Mouse (Mus musculus) monocyte, adult 2 months (primary cell): ENCODE data around the gene Taz.

Experiments used
- DNase-seq, 2 experiments: peaks; one replicate each; pipeline ENCODE4 v3.0.0; 2022; ENCODE audit warnings: low spot score in 2 of 2, low read depth in 1 of 2

Taz gene

GRCm38 (mm10) chrX:74281732-74282394 lies at the start of gene Taz, which contains the start of gene Dnase1l1:
Taz (plus strand) TSS chrX:74281912.
Dnase1l1 (minus strand) TSS chrX:74282337.
- DNase-seq: peak in 1 of 2 experiments; percentile 56

DNA sequence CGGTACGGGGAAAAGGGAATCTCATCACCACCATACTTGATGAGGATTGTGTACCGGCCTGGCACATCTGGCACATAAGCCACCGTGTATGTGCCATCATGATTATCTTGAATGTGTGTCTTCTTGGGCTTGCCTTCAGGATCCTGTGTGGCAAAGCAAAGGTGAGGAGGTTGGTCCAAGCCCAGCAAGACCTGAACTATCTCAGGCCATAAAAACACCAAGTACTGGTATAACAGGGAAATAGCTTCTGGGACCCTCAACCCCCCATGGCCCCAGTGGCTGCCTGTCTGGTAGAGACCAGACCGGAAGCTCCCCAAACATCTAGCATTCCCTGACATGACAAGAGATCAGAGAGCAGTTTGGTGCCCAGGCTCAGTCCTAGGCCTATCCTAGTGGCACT lies 48.5 kb upstream of the Taz start:
- no peak for DNase-seq

- DNase-seq: no peak
Measured at GRCm38 (mm10) chrX:74240332-74240731, 41.4 kb upstream of the Taz start.

DNA sequence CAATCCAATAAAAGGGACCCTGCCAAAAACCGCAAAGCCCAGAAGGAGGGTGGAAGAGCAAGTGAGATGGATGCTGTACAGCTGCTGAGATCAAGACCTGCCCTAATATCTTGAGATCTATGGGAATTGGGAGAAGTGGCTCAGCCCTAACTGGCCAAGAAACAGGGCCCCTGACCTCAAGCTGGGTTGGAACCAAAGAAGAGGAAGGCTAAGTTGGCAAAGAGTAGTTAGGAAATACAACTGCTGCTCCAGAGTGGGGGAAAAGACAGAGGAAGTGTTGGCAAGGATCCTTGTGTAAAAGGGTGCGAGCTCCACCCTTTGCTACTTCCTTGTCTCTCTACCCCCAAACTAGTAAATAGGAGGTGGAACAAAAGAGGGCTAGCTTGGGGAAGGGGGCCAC lies 38.3 kb upstream of the Taz start:
- no peak for DNase-seq

DNA sequence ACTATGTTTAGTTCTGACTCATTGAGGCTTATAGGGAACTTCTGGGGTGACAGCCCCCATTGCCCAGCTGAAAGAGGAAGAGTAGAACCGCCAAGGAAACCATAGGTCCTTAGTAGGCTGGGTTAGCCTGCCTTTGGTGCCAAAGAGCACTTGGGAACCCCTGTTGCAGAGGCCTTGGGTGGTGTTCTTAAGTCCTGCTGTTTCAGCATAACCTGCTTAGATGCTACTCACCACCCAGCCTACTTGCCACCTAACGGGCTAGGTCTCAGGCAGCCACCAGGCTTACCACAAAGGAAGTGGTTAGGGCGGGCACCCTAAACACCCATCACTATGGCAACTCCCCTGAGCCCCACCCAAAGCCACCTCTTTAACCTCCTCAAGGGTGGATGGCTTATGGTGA lies 37.9 kb upstream of the Taz start:
- DNase-seq: peak; percentile 57 to 67

DNA sequence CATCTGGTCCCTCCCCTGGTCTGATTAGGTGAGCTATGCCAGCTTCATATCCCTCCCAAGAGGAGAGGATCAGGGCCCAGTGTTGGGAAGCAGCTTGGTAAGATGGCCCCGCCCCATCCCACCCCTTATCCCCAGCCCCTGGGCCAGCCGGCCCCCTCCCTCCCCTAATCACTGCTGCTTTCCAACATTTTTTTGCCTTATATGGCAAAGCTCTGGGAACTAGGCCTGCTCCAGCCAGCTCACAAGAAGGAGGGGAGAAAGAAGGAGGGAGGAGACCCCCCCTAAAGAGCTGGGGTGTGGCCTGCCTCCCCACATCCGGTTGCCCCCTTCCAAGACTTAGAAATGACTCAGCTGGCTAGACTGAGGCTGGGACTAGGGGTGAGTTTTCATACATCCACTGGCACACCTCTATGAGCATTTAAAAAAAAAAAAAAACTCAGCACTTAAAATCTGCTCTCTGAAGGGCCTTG lies 37.1 kb upstream of the Taz start:
- DNase-seq: no peak

GRCm38 (mm10) chrX:74245107-74245506 lies 36.6 kb upstream of the Taz start:
- DNase-seq: no peak

- peak in 1 of 2 experiments; percentile 60 for DNase-seq
Measured at GRCm38 (mm10) chrX:74245687-74246086, 36.0 kb upstream of the Taz start.

DNA sequence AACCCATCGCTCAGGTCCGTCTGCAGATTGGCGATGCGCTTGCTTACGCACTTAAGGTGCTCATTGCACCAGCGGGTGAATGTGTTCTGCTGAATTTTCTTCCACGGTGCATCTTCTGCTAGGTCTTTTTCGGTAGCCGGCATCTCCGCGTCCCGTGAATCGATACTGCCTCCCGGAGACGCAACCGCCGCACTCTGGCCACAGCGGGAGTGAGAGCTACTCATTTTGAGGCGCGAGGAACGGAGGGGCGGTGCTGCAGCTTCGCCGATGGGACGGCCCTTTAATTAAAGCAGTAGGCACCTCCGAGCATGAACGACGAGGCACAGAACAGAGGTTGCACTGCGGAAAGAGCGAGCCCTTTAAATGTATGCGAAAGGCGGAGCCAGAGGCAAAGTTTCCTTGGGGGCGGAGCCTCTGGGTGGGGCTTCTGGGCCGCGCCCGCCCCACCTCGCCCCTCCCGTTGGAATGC lies 35.5 kb upstream of the Taz start:
- DNase-seq: peak; percentile 67 to 75

DNA sequence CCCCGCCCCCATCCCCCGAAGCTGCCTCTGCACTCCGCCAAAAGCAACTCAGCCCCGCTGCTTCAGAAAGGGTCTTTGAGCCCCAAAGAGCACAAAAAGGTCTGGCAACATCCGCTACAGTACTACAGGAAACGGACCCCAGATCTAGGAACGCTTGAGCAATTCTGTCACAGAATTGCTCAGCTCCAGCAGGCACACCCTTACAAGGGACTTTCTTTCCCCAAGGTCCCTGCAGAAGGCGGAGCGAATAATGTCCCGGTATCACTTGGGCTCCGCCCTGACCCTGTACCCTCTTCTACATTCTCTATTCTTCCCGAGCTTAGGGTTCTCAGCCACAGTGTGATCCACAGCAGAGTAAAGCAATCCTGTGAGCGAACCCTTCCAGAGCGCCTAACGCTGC lies 35.0 kb upstream of the Taz start:
- peak in 1 of 2 experiments; percentile 38 for DNase-seq

DNA sequence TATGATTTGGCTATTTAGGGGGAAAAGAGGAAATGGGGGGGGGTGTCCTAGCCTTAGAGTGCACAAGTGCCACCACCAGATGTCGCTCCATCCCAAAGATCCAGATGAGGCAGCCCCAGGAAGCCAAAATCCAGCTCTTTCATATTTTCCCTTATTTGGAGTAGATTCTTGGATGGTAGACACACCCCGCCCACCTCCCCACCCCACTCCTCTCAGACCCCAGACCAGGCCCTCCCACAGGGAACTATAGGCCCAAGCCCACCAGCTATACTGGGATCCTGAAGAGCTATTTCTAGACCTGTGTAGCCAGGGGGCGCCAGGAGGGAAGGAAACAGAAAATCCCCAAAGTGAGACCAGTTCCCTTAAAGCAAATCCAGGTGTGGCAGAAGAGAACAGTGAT lies 33.1 kb upstream of the Taz start:
- DNase-seq: peak in 1 of 2 experiments; percentile 39

GRCm38 (mm10) chrX:74249615-74250014 lies 32.1 kb upstream of the Taz start, which contains the start of gene Flna:
Flna (minus strand) TSS chrX:74249820.
- peak in 1 of 2 experiments; percentile 50 for DNase-seq

- peak; percentile 86 to 89 for DNase-seq
Measured at GRCm38 (mm10) chrX:74254153-74254887, 27.4 kb upstream of the Taz start, which contains the start of gene Emd. Emd (plus strand) TSS chrX:74254687.

DNA sequence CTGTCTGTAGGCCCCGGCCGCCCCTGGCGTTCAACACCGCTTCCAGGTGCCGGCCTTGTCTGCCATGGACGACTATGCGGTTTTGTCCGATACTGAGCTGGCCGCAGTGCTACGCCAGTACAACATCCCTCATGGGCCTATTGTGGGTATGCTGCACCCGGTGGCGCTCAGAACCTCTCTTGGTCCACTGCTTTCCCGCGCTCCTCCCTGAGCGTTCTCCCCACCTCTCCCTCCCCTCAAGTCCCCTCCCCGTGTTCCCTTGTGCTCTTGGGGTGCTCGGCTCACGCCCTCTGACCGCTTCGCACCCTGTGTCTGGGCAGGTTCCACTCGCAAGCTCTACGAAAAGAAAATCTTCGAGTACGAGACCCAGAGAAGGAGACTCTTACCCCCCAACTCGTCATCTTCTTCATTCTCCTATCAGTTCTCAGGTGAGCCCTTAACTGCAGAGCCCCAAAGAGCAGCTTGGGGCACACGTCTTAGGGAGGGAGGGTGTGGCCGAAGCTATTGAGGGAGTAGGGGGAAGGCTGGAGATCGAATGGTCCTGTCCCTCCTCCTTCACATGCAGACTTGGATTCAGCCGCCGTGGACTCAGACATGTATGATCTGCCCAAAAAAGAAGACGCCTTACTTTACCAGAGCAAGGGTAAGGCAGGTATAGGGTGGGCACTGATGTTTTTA lies 26.7 kb upstream of the Taz start:
- no peak for DNase-seq

DNA sequence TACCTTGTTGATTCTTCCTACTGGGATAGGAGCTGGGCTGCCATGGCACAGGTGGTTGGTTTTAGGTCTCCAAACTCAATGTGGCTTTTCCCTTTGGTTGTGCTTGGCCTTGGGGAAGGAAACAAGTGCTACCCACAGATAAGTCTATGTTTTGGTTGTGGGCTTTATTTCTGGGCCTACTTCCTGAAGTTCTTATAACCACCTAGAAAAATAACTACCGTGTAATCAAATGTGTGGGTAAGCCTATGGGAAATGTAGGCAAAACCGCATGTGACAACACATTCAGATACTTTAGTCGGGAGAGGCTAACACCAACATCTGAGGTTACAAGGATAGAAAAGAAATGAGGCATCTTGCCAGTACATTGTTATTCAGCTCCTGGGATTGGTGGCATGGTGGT lies 24.0 kb upstream of the Taz start:
- DNase-seq: no peak

DNA sequence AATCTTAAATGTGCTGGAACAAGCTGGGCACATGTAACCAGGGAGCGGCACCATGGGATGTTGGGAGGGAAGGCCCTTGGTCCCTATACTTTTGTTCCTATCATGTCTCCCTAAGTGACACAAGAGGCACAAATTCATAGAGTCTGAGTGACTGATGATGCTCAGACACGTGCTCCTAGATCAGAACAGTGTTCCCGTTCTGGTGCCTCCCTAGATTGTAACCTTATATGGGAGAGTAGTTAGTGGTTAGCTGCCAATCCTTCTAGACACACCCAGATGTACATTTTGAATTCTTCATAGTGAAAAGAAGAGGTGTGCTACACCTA lies 12.0 kb upstream of the Taz start:
- no peak for DNase-seq

DNA sequence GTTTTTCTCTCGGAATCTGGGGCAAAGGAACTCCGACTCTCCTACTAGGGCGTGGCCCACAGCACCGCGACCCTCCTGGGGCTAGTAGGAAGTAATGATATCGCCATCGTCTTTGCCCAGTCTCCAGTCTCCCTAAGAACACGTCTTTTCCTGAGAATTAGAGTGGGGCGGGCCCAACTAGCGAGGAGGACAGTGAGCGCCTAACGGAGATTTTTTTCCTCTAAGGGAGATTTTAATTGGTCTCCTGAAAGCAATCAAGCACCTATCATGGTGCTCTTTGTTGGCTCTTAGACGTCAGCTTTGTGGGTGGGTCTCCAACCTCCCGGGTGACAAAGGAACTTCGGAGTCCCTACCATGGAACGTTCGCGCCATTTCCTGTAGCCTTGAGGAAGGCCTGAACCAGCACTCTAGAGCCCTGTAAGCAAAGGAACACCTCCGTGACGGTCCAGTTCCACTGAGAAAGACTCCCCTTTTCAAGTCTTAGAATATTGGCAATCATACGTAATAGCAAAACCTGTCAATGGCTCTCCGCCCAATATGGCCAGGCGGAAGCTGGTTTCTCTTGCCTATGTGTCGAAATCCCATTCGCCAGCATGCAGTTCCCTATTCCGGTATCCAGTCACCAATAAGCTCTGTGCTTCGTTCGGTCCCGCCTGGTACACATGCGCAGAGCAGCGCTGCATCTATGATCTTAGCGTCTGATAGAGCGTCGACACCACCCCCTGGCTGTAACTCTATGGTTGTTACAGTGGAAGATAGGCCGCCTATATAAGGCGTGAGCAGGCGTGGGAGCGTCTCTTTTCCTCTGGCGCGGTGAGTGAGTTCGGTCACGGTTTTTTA lies 11.4 kb upstream of the Taz start, which contains the start of gene Rpl10:
Rpl10 (plus strand) TSS at position 751 of the 840 bp plus-strand sequence.
- peak; percentile 85 to 87 for DNase-seq

GRCm38 (mm10) chrX:74270902-74271551 lies 10.7 kb upstream of the Taz start:
- DNase-seq: peak in 1 of 2 experiments; percentile 23

DNA sequence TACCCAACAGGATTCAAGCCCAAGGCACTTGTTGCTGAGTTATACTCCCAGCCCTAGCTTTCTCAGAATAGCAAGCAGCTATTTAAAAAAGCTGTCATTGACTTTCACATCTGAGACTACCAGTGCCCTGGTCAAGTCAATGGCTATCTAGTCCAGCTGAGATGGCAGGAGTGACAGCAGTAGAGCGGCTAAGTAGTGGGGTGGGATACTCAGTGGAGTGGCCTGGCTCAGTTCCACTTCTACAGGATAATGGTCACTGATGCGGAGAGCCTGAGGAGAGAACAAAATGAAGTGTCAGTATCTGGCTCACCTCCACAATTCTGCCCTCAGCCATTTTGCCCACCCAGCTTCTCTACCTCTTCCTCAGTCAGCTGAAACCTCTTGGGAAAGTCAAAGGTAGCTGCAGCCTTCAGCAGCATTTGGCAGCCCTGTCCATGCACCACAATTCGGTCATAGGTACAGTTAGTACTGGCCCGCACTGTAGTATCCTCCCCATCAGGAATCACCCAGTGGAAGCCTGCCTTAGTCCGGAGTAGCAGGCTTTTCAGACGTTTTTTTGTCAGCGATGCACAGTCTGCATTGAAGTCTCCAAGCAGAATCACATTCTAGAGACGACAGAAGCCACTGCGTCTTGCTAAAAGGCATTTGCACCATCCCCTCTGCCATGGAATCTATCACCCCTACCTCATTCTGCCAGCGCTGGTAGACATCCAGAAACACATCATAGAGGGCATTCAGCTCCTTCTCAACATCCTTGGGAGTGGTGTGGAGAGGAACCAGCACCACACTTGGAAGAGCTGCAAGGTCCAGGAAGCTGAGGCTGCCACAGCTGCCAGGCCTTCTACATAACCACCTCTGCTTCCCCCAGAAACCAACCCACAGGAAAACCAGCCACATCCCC lies 8.0 kb upstream of the Taz start:
- DNase-seq: no peak
